Mouse (Mus musculus) liver, adult 2 months (tissue): ENCODE results near the gene Csad.

Experiments
- CTCF ChIP-seq: fragments of 200-500 bp; IDR thresholded peaks from 2 replicates; pipeline ENCODE4 v1.5.1; 2011; ENCODE audit warnings: low read depth, low read length, control low read depth
- POLR2A ChIP-seq: fragments of 200-500 bp; IDR thresholded peaks from 2 replicates; pipeline ENCODE4 v1.6.1; 2011; ENCODE audit warnings: low read length, control low read depth; ENCODE audit not compliant: insufficient read depth; ENCODE audit errors: extremely low read depth

DNA sequence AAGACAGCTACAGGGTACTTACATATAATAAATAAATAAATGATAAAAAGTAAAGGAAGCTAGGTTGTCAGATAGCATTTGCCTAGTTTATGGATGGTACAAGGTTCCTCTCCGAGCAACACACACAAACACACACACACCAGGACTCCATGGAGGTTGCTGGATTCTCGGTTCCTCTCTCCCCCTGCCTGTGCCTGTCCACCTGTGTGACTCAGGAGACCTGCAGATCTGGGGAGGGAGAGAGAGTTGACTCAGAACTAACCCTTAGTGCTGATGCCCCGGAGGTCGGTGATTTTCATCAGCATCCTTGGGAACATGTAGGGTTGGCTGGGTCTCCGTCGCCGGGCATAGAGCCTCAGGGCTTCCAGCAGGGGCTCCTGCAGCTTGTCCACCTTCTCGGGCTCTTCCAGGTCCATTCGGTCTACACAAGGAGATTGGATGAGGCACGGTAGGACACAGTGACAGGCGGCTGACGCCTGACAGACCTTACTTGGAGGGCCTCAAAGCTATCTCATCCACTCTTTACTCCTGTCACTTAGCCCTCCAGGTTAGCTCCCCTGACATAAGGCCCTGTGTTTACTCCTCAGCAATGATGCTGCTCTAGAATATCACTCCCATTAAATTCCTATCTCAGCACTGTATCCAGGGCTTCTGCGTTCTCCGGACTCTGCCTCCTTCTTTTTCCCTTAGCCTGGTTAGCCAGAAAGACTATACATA is 34.2 kb upstream of the Csad start:
- TF ChIP-seq POLR2A (no peak), CTCF (no peak)
